Comparison of ENCODE assay signal across 8 mouse cellular contexts in the genomic region with DNA sequence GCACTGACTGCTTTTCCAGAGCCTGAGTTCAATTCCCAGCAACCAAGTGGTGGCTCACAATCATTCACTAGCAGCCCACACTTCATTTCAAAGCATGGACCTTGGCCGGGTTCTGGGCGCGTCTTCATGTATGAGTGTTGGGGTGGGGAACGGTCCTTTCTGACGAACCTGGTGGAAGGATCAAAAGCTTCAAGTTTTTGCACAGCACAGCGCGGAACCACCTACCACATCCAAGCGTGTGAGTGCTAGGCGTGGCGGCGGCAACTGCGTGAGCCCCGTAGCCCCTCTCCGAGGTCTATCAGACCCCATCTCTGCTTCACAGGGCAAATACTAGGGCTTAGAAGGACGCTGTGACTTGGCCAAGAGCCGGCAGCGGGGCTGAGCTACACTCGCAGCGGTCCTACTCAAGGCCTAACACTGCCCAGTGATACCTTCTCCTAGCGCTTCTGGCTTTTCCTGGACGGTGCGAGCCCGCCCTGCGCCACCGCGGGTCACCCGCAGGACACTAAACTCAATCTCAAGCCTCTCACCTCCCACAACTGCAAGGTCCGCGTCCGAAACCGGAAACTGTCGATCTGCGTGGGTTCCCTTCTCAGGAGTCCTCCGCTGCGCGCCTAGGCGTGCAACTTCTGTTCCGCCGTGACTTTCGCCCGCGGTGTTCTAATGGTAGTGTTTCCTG. TPM values are rescaled to one million over a fixed set of nuclear protein-coding genes. Genes with fewer than 3 reads are reported as not detected.
DNase-seq lines count a peak whose midpoint lies in the region; ATAC-seq and TF ChIP-seq lines count a peak whose summit lies in the region.

No protein-coding gene starts in this region.

- peak; percentile 76 for ATAC-seq in G1E (ENCODE audit: extremely low read depth, insufficient number of reproducible peaks, low FRiP score, poor library complexity, severe bottlenecking)
- ATAC-seq in forebrain, embryonic 15.5 days (replicated peaks): peak; percentile 91
- ATAC-seq in neural tube, embryonic 14.5 days (ENCODE audit: low read depth): peak; percentile 92

- intact Hi-C loops in heart, postnatal 25 days (cut with DNase I): no loop called here

- H3K27me3 ChIP-seq in G1E (ENCODE audit: insufficient read depth, low read length): peaks cover 24% of the 10 kb centered on the region
- no peaks in the 10 kb centered on the region for H3K27me3 ChIP-seq in forebrain, embryonic 15.5 days
- no peaks in the 10 kb centered on the region for H3K27me3 ChIP-seq in neural tube, embryonic 14.5 days (ENCODE audit: control insufficient read depth, insufficient read depth, low read length)
- H3K27me3 ChIP-seq in testis, adult 2 months (ENCODE audit: control insufficient read depth, insufficient read depth, low read length): no peaks in the 10 kb centered on the region

- peak overlapping the region; percentile 81 for H3K4me3 ChIP-seq in G1E (ENCODE audit: low read depth, low read length)
- peak overlapping the region; percentile 58 for H3K4me3 ChIP-seq in forebrain, embryonic 15.5 days
- peak overlapping the region; percentile 69 for H3K4me3 ChIP-seq in neural tube, embryonic 14.5 days (ENCODE audit: low read depth, low read length)
- H3K4me3 ChIP-seq in testis, adult 2 months (ENCODE audit: control insufficient read depth, low read depth, low read length): peak overlapping the region; percentile 100

- peaks cover 33% of the 10 kb centered on the region for H3K36me3 ChIP-seq in G1E (replicated peaks)
- H3K36me3 ChIP-seq in forebrain, embryonic 15.5 days: no peaks in the 10 kb centered on the region; the same call in 1 of the 2 replicates
- H3K36me3 ChIP-seq in neural tube, embryonic 14.5 days (ENCODE audit: control insufficient read depth, insufficient read depth, low read length): no peaks in the 10 kb centered on the region
- peaks cover 4% of the 10 kb centered on the region; the same call in 1 of the 2 replicates for H3K36me3 ChIP-seq in testis, adult 2 months (ENCODE audit: control insufficient read depth, insufficient read depth, low read length)

- WGBS in forebrain, embryonic 15.5 days: under 1% methylated on average over 42 of the region's 42 CpGs
- under 1% methylated on average over 42 of the region's 42 CpGs for WGBS in neural tube, embryonic 14.5 days

- peak overlapping the region; percentile 68 for H3K4me2 ChIP-seq in forebrain, embryonic 15.5 days (replicated peaks)
- H3K4me2 ChIP-seq in neural tube, embryonic 14.5 days (ENCODE audit: low read depth, low read length): peak overlapping the region; percentile 84

- peak; percentile 90 for TF ChIP-seq POLR2A in testis, adult 2 months (IDR thresholded peaks at IDR 0.05; ENCODE audit: control insufficient read depth, low read depth, low read length)

- peak overlapping the region; percentile 73 for H3K9ac ChIP-seq in forebrain, embryonic 15.5 days (replicated peaks)
- H3K9ac ChIP-seq in neural tube, embryonic 14.5 days (replicated peaks; ENCODE audit: low read depth, low read length): peak overlapping the region; percentile 92

- peak; percentile 70 for DNase-seq in G1E (ENCODE audit: low spot score)
- peak; percentile 81 for DNase-seq in cerebellum, adult 11-12 months
- DNase-seq in heart, postnatal 25 days (ENCODE audit: low spot score): peak; percentile 71
- peak; percentile 84 for DNase-seq in layer of hippocampus, adult 11-12 months (ENCODE audit: low spot score)
- DNase-seq in lung, adult 18-20 months: peak; percentile 88 to 89

- H3K4me1 ChIP-seq in G1E (ENCODE audit: insufficient read depth, low read depth, low read length): peaks cover 32% of the 10 kb centered on the region
- peaks cover 9% of the 10 kb centered on the region for H3K4me1 ChIP-seq in forebrain, embryonic 15.5 days
- H3K4me1 ChIP-seq in neural tube, embryonic 14.5 days (ENCODE audit: control insufficient read depth, insufficient read depth, low read length): 0 out of 2 replicates have a peak, but pooled peaks cover 4% of the 10 kb centered on the region
- H3K4me1 ChIP-seq in testis, adult 2 months (ENCODE audit: control insufficient read depth, insufficient read depth, low read length): peaks cover 4% of the 10 kb centered on the region

- no peaks in the 10 kb centered on the region for H3K9me3 ChIP-seq in G1E (replicated peaks)
- no peaks in the 10 kb centered on the region for H3K9me3 ChIP-seq in forebrain, embryonic 15.5 days
- no peaks in the 10 kb centered on the region for H3K9me3 ChIP-seq in neural tube, embryonic 14.5 days (ENCODE audit: control insufficient read depth, low read length)

- no peak for TF ChIP-seq CTCF in G1E (IDR thresholded peaks at IDR 0.05; ENCODE audit: low read depth, low read length)
- TF ChIP-seq CTCF in testis, adult 2 months (IDR thresholded peaks at IDR 0.05; ENCODE audit: control insufficient read depth, insufficient read depth, insufficient replicate concordance, low read depth, low read length): no peak

- H3K27ac ChIP-seq in forebrain, embryonic 15.5 days (replicated peaks): peak overlapping the region; percentile 63
- peak overlapping the region; percentile 58; the same call in 1 of the 2 replicates for H3K27ac ChIP-seq in neural tube, embryonic 14.5 days (ENCODE audit: low read depth, low read length)
- peak overlapping the region; percentile 96 for H3K27ac ChIP-seq in testis, adult 2 months (ENCODE audit: control insufficient read depth, insufficient read depth, low read depth, low read length)

RNA-seq across cellular contexts. Expression of gene Cdk5rap1, which starts 0.5 kb away (rescaled TPM):
- total RNA-seq in G1E (2014; fragmentation: Nextera tagmentation) (20.0 and 24.8 TPM in 2 replicates), G1E (2017) (21.7 and 21.8 TPM in 2 replicates)
- polyA plus RNA-seq in G1E (2012): 0.81 and 1.2 TPM in 2 replicates
- polyA plus RNA-seq in forebrain, embryonic 15.5 days (2015; fragmentation: Nextera tagmentation; extraction: Ambion mirVana): 15.3 and 18.2 TPM in 2 replicates
- 10 to 100 TPM; 23.1 to 25.6 TPM for total RNA-seq in heart, postnatal 25 days (2021)
- polyA plus RNA-seq in neural tube, embryonic 14.5 days (2014; fragmentation: Nextera tagmentation; extraction: Ambion mirVana): 7.1 and 10.5 TPM in 2 replicates
- 3.1 and 5.0 TPM in 2 replicates for polyA plus RNA-seq in testis, adult 2 months (2012; rRNA removed)

RNA-seq across cellular contexts. Expression of gene Snta1, which starts 35.6 kb away (rescaled TPM):
- total RNA-seq in G1E (2014; fragmentation: Nextera tagmentation) (not detected in 2 replicates), G1E (2017) (not detected in 2 replicates)
- not detected in 2 replicates for polyA plus RNA-seq in G1E (2012)
- 9.2 and 11.1 TPM in 2 replicates for polyA plus RNA-seq in forebrain, embryonic 15.5 days (2015; fragmentation: Nextera tagmentation; extraction: Ambion mirVana)
- total RNA-seq in heart, postnatal 25 days (2021): 10 to 100 TPM; 88.8 to 90.4 TPM
- polyA plus RNA-seq in neural tube, embryonic 14.5 days (2014; fragmentation: Nextera tagmentation; extraction: Ambion mirVana): 4.4 and 5.1 TPM in 2 replicates
- 5.7 and 7.2 TPM in 2 replicates for polyA plus RNA-seq in testis, adult 2 months (2012; rRNA removed)

Comparison
In these comparisons a context has a peak if more than half of its experiments do, and no peak if none do; other contexts are left out.
1. Peak in every context shown above with its lines: DNase-seq, ATAC-seq, H3K4me3 ChIP-seq and H3K27ac ChIP-seq.